Mouse (Mus musculus): Measurements from ENCODE around the gene Ugt1a1.

The Ugt1a1 gene

GRCm38 (mm10) chr1:88264237-88264868, 52.6 kb downstream of the Ugt1a1 start:
- no peaks in the 10 kb centered on the region for H3K27me3 ChIP-seq (ENCODE audit: control insufficient read depth, insufficient read depth, low read length, poor library complexity, severe bottlenecking)
- H3K36me3 ChIP-seq (ENCODE audit: control insufficient read depth, insufficient read depth, low read length, poor library complexity, severe bottlenecking): peaks cover 43% of the 10 kb centered on the region
- DNase-seq (ENCODE audit: low read depth, low spot score): no peak

GRCm38 (mm10) chr1:88264869-88265240, 53.1 kb downstream of the Ugt1a1 start:
- peaks cover 48% of the 10 kb centered on the region for H3K36me3 ChIP-seq (ENCODE audit: control insufficient read depth, insufficient read depth, low read length, poor library complexity, severe bottlenecking)
- DNase-seq (ENCODE audit: low read depth, low spot score): no peak
- no peaks in the 10 kb centered on the region for H3K27me3 ChIP-seq (ENCODE audit: control insufficient read depth, insufficient read depth, low read length, poor library complexity, severe bottlenecking)

- Histone ChIP-seq H3K36me3 (ENCODE audit: control insufficient read depth, insufficient read depth, low read length, poor library complexity, severe bottlenecking) (peaks cover 49% of the 10 kb centered on the region), H3K27me3 (ENCODE audit: control insufficient read depth, insufficient read depth, low read length, poor library complexity, severe bottlenecking) (no peaks in the 10 kb centered on the region)
- no peak for DNase-seq (ENCODE audit: low read depth, low spot score)
These were observed 54.4 kb downstream of the Ugt1a1 start for GRCm38 (mm10) chr1:88266123-88266522.

GRCm38 (mm10) chr1:88267489-88267888, 55.7 kb downstream of the Ugt1a1 start:
- peaks cover 49% of the 10 kb centered on the region for H3K36me3 ChIP-seq (ENCODE audit: control insufficient read depth, insufficient read depth, low read length, poor library complexity, severe bottlenecking)
- H3K27me3 ChIP-seq (ENCODE audit: control insufficient read depth, insufficient read depth, low read length, poor library complexity, severe bottlenecking): no peaks in the 10 kb centered on the region
- DNase-seq (ENCODE audit: low read depth, low spot score): no peak

- H3K36me3 ChIP-seq (ENCODE audit: control insufficient read depth, insufficient read depth, low read length, poor library complexity, severe bottlenecking): peaks cover 49% of the 10 kb centered on the region
- DNase-seq (ENCODE audit: low read depth, low spot score): no peak
- no peaks in the 10 kb centered on the region for H3K27me3 ChIP-seq (ENCODE audit: control insufficient read depth, insufficient read depth, low read length, poor library complexity, severe bottlenecking)
These were observed 56.3 kb downstream of the Ugt1a1 start for GRCm38 (mm10) chr1:88268070-88268469.

All from splenic B cell, adult 2 months (primary cell).